Mouse (Mus musculus): ENCODE measurements around the gene Tspear. TPM values are rescaled to one million over a fixed set of nuclear protein-coding genes. Genes with fewer than 3 reads are reported as not detected.

The Tspear gene
- total and polyA plus RNA-seq, 2 experiments, result 0.09 to 0.12 TPM

DNA sequence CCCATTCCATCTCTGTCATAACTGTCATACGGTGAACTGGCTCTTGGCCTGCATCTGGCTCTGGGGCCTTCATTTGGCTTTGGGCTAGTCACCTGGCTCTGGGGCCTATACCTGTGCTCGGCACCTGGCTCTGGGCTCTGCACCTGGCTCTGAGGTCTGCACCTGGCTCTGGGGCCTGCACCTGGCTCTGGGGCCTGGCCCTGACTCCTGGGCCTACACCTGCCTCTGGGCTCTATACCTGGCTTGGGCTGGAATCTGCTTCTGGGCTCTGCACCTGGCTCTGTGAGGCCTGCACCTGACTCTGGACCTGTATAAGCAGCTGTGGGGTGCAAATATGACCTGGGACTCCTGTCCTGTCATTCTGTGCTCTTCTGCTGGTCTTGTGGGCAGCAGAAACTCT lies 161.2 kb downstream of the Tspear start:
- DNase-seq (ENCODE audit: extremely low read depth, low read depth, low spot score), result no peak
- 93% methylated on average over 2 of the region's 2 CpGs for WGBS
- TF ChIP-seq POLR2A (IDR thresholded peaks at IDR 0.05; ENCODE audit: extremely low read depth, insufficient read depth, low read length) (no peak), CTCF (IDR thresholded peaks at IDR 0.05; ENCODE audit: low read depth, low read length) (no peak)
- Histone ChIP-seq H3K36me3 (ENCODE audit: control insufficient read depth, insufficient read depth, low read length) (no peaks in the 10 kb centered on the region), H3K4me3 (ENCODE audit: insufficient read depth, low read depth, low read length) (no peak overlapping the region), H3K27me3 (ENCODE audit: control insufficient read depth, insufficient read depth, low read length) (no peaks in the 10 kb centered on the region), H3K4me1 (ENCODE audit: control insufficient read depth, insufficient read depth, low read length) (no peaks in the 10 kb centered on the region), H3K79me2 (ENCODE audit: control insufficient read depth, insufficient read depth, low read length) (no peaks in the 10 kb centered on the region), H3K9ac (ENCODE audit: low read depth, low read length) (no peak overlapping the region), H3K27ac (replicated peaks; ENCODE audit: insufficient read depth, low read depth, low read length) (no peak overlapping the region)

GRCm38 (mm10) chr10:77852559-77852958 lies 166.2 kb downstream of the Tspear start, which contains the start of gene Gm10318:
TSS of gene Gm10318 (plus strand) at chr10:77852859.
- no peak within 1 kb of the TSS for H3K27ac ChIP-seq (replicated peaks; ENCODE audit: insufficient read depth, low read depth, low read length)
- no peaks in the 10 kb centered on the region for H3K36me3 ChIP-seq (ENCODE audit: control insufficient read depth, insufficient read depth, low read length)
- H3K4me1 ChIP-seq (ENCODE audit: control insufficient read depth, insufficient read depth, low read length), result no peaks in the 10 kb centered on the region
- no peak within 1 kb of the TSS for H3K9ac ChIP-seq (ENCODE audit: low read depth, low read length)
- TF ChIP-seq POLR2A (IDR thresholded peaks at IDR 0.05; ENCODE audit: extremely low read depth, insufficient read depth, low read length) (no peak), CTCF (IDR thresholded peaks at IDR 0.05; ENCODE audit: low read depth, low read length) (no peak)
- no peaks in the 10 kb centered on the region for H3K79me2 ChIP-seq (ENCODE audit: control insufficient read depth, insufficient read depth, low read length)
- no peak within 1 kb of the TSS for H3K4me3 ChIP-seq (ENCODE audit: insufficient read depth, low read depth, low read length)
- 60% methylated on average over 8 of the region's 9 CpGs for WGBS
- H3K27me3 ChIP-seq (ENCODE audit: control insufficient read depth, insufficient read depth, low read length), result no peaks in the 10 kb centered on the region
- no peak for DNase-seq (ENCODE audit: extremely low read depth, low read depth, low spot score)

DNA sequence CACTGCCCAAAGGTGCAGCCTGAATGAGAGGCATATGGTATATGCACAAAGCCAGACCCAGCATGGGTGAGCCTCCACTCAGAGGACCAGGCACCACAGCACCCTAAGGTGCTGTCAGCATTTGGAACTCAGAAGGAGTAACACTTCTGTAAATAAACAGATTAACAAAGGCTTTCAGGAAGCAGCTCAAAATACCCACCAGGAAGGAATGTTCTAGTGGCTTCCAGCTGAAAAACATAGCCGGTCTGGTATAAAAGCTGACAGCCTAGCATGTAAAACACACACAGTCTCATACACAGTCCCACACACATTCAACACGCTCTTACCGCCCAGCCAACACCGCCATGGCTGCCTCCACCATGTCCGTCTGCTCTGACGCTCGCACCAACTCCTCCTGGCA lies 175.3 kb downstream of the Tspear start, which contains the start of gene Gm3285:
Gm3285 (plus strand) TSS at position 301 of the 400 bp plus-strand sequence.
- Histone ChIP-seq H3K79me2 (ENCODE audit: control insufficient read depth, insufficient read depth, low read length) (no peaks in the 10 kb centered on the region), H3K4me1 (ENCODE audit: control insufficient read depth, insufficient read depth, low read length) (no peaks in the 10 kb centered on the region), H3K9ac (ENCODE audit: low read depth, low read length) (no peak within 1 kb of the TSS), H3K4me3 (ENCODE audit: insufficient read depth, low read depth, low read length) (no peak within 1 kb of the TSS), H3K27ac (replicated peaks; ENCODE audit: insufficient read depth, low read depth, low read length) (no peak within 1 kb of the TSS), H3K27me3 (ENCODE audit: control insufficient read depth, insufficient read depth, low read length) (no peaks in the 10 kb centered on the region; the same call in 1 of the 2 replicates), H3K36me3 (ENCODE audit: control insufficient read depth, insufficient read depth, low read length) (no peaks in the 10 kb centered on the region)
- WGBS, result 59% methylated on average over 7 of the region's 7 CpGs
- no peak for DNase-seq (ENCODE audit: extremely low read depth, low read depth, low spot score)
- no peak for TF ChIP-seq POLR2A (IDR thresholded peaks at IDR 0.05; ENCODE audit: extremely low read depth, insufficient read depth, low read length)

GRCm38 (mm10) chr10:77864067-77864761 lies 177.8 kb downstream of the Tspear start:
- peak; percentile 72 for DNase-seq (ENCODE audit: extremely low read depth, low read depth, low spot score)
- Histone ChIP-seq H3K9ac (ENCODE audit: low read depth, low read length) (no peak overlapping the region), H3K27me3 (ENCODE audit: control insufficient read depth, insufficient read depth, low read length) (no peaks in the 10 kb centered on the region; the same call in 1 of the 2 replicates), H3K27ac (replicated peaks; ENCODE audit: insufficient read depth, low read depth, low read length) (no peak overlapping the region), H3K79me2 (ENCODE audit: control insufficient read depth, insufficient read depth, low read length) (no peaks in the 10 kb centered on the region), H3K4me1 (ENCODE audit: control insufficient read depth, insufficient read depth, low read length) (no peaks in the 10 kb centered on the region), H3K36me3 (ENCODE audit: control insufficient read depth, insufficient read depth, low read length) (no peaks in the 10 kb centered on the region), H3K4me3 (ENCODE audit: insufficient read depth, low read depth, low read length) (peak overlapping the region; percentile 32; the same call in 1 of the 2 replicates)
- TF ChIP-seq POLR2A (IDR thresholded peaks at IDR 0.05; ENCODE audit: extremely low read depth, insufficient read depth, low read length) (no peak), CTCF (IDR thresholded peaks at IDR 0.05; ENCODE audit: low read depth, low read length) (no peak)
- 34% methylated on average over 14 of the region's 14 CpGs for WGBS

GRCm38 (mm10) chr10:77864762-77865143 lies 178.4 kb downstream of the Tspear start:
- H3K4me3 ChIP-seq (ENCODE audit: insufficient read depth, low read depth, low read length), result peak overlapping the region; percentile 32; the same call in 1 of the 2 replicates
- TF ChIP-seq POLR2A (IDR thresholded peaks at IDR 0.05; ENCODE audit: extremely low read depth, insufficient read depth, low read length) (no peak), CTCF (IDR thresholded peaks at IDR 0.05; ENCODE audit: low read depth, low read length) (no peak)
- no peaks in the 10 kb centered on the region for H3K79me2 ChIP-seq (ENCODE audit: control insufficient read depth, insufficient read depth, low read length)
- H3K27me3 ChIP-seq (ENCODE audit: control insufficient read depth, insufficient read depth, low read length), result no peaks in the 10 kb centered on the region
- DNase-seq (ENCODE audit: extremely low read depth, low read depth, low spot score), result no peak
- no peak overlapping the region for H3K9ac ChIP-seq (ENCODE audit: low read depth, low read length)
- H3K27ac ChIP-seq (replicated peaks; ENCODE audit: insufficient read depth, low read depth, low read length), result no peak overlapping the region
- H3K36me3 ChIP-seq (ENCODE audit: control insufficient read depth, insufficient read depth, low read length), result no peaks in the 10 kb centered on the region
- WGBS, result 44% methylated on average over 11 of the region's 11 CpGs
- H3K4me1 ChIP-seq (ENCODE audit: control insufficient read depth, insufficient read depth, low read length), result no peaks in the 10 kb centered on the region

DNA sequence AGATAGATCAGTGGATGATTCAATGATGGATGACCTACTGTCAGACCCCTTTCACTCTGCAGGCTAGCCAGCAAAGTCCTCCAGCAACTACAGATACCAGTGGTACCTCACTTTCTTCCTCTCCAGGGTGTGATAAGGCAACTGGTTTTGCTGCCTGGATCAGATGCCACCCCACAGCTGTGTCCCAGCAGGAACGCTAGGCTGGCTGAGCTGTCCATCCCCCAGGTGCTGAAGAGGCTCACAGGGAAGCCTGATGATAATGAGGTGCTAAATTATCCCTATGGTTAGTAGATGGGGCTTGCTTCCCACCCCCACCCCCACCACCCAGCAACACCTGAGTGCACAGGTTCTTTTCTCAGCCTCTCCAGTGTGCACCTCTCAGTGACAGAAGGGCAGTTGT lies 181.2 kb downstream of the Tspear start:
- Histone ChIP-seq H3K4me1 (ENCODE audit: control insufficient read depth, insufficient read depth, low read length) (no peaks in the 10 kb centered on the region), H3K36me3 (ENCODE audit: control insufficient read depth, insufficient read depth, low read length) (no peaks in the 10 kb centered on the region), H3K27me3 (ENCODE audit: control insufficient read depth, insufficient read depth, low read length) (no peaks in the 10 kb centered on the region), H3K27ac (replicated peaks; ENCODE audit: insufficient read depth, low read depth, low read length) (no peak overlapping the region), H3K9ac (ENCODE audit: low read depth, low read length) (no peak overlapping the region), H3K79me2 (ENCODE audit: control insufficient read depth, insufficient read depth, low read length) (no peaks in the 10 kb centered on the region), H3K4me3 (ENCODE audit: insufficient read depth, low read depth, low read length) (no peak overlapping the region)
- TF ChIP-seq POLR2A (IDR thresholded peaks at IDR 0.05; ENCODE audit: extremely low read depth, insufficient read depth, low read length) (no peak), CTCF (IDR thresholded peaks at IDR 0.05; ENCODE audit: low read depth, low read length) (no peak)
- WGBS, result 16% methylated on average over 1 of the region's 1 CpGs
- DNase-seq (ENCODE audit: extremely low read depth, low read depth, low spot score), result no peak
